Mouse (Mus musculus): ENCODE data around the gene Pus3. TPM values are rescaled to one million over a fixed set of nuclear protein-coding genes. Genes with fewer than 3 reads are reported as not detected.

Gene Pus3
- polyA plus RNA-seq, 1 experiment from 2014 or later: 20.9 TPM

DNA sequence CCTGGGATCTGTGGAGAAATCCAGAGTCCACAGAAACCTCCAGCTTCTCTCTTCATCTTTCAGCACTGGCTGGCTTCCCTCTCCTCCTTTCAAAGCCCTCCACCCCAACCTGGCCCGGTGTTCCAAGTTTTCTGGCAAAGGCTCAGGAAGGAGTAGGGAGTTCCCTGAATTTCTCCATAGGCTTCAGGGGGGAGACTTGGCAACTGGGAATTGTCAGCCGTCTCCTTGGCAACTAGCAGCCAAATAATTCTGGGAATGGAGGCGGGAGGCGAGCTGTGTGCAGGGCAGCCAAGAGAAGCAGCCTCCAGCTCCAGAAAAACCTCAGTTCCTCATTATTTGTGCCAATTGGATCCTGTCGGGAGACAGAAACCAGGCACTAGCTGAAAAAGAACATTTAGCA, 34.9 kb upstream of the Pus3 start:
- peak; percentile 69; the same call in 1 of the 2 replicates for ATAC-seq (ENCODE audit: insufficient read depth, low FRiP score, low TSS enrichment)
- 32% methylated on average over 5 of the region's 5 CpGs for WGBS

GRCm38 (mm10) chr9:35523941-35524411, 34.4 kb upstream of the Pus3 start:
- no peak overlapping the region for H3K4me3 ChIP-seq (ENCODE audit: low read depth, low read length)
- H3K27ac ChIP-seq (ENCODE audit: low read depth, low read length): no peak overlapping the region
- DNase-seq (ENCODE audit: low spot score): peak; percentile 72
- no peaks in the 10 kb centered on the region for H3K27me3 ChIP-seq (ENCODE audit: control insufficient read depth, insufficient read depth, low read length)
- H3K4me1 ChIP-seq (ENCODE audit: control insufficient read depth, insufficient read depth, low read length): peaks cover 8% of the 10 kb centered on the region; the same call in 1 of the 2 replicates
- peak; percentile 85 for ATAC-seq (ENCODE audit: insufficient read depth, low FRiP score, low TSS enrichment)
- H3K36me3 ChIP-seq (ENCODE audit: control insufficient read depth, insufficient read depth, low read length): no peaks in the 10 kb centered on the region
- WGBS: 28% methylated on average over 7 of the region's 7 CpGs
- H3K9me3 ChIP-seq (ENCODE audit: control insufficient read depth, low read length): no peaks in the 10 kb centered on the region
- H3K4me2 ChIP-seq (ENCODE audit: low read depth): no peak overlapping the region
- no peak overlapping the region for H3K9ac ChIP-seq (ENCODE audit: low read length)

More for the DNA sequence above, 34.9 kb upstream of the Pus3 start:
- Histone ChIP-seq H3K9me3 (ENCODE audit: control insufficient read depth, low read length) (no peaks in the 10 kb centered on the region), H3K4me1 (ENCODE audit: control insufficient read depth, insufficient read depth, low read length) (peaks cover 8% of the 10 kb centered on the region; the same call in 1 of the 2 replicates), H3K36me3 (ENCODE audit: control insufficient read depth, insufficient read depth, low read length) (no peaks in the 10 kb centered on the region), H3K27ac (ENCODE audit: low read depth, low read length) (no peak overlapping the region), H3K9ac (ENCODE audit: low read length) (no peak overlapping the region), H3K4me2 (ENCODE audit: low read depth) (no peak overlapping the region), H3K4me3 (ENCODE audit: low read depth, low read length) (no peak overlapping the region), H3K27me3 (ENCODE audit: control insufficient read depth, insufficient read depth, low read length) (no peaks in the 10 kb centered on the region)
- peak; percentile 56 for DNase-seq (ENCODE audit: low spot score)

- no peak overlapping the region for H3K4me2 ChIP-seq (ENCODE audit: low read depth)
- H3K9ac ChIP-seq (ENCODE audit: low read length): no peak overlapping the region
- no peak overlapping the region for H3K27ac ChIP-seq (ENCODE audit: low read depth, low read length)
- H3K36me3 ChIP-seq (ENCODE audit: control insufficient read depth, insufficient read depth, low read length): no peaks in the 10 kb centered on the region
- 61% methylated on average over 3 of the region's 3 CpGs for WGBS
- ATAC-seq (ENCODE audit: insufficient read depth, low FRiP score, low TSS enrichment) (no peak), DNase-seq (ENCODE audit: low spot score) (no peak)
- no peak overlapping the region for H3K4me3 ChIP-seq (ENCODE audit: low read depth, low read length)
- H3K9me3 ChIP-seq (ENCODE audit: control insufficient read depth, low read length): no peaks in the 10 kb centered on the region
- peaks cover under 1% of the 10 kb centered on the region; the same call in 1 of the 2 replicates for H3K4me1 ChIP-seq (ENCODE audit: control insufficient read depth, insufficient read depth, low read length)
- H3K27me3 ChIP-seq (ENCODE audit: control insufficient read depth, insufficient read depth, low read length): no peaks in the 10 kb centered on the region
Observed at GRCm38 (mm10) chr9:35529141-35529540, 29.3 kb upstream of the Pus3 start.

GRCm38 (mm10) chr9:35529796-35530195, 28.6 kb upstream of the Pus3 start:
- WGBS: 43% methylated on average over 1 of the region's 1 CpGs
- DNase-seq (ENCODE audit: low spot score): peak; percentile 43
- no peak for ATAC-seq (ENCODE audit: insufficient read depth, low FRiP score, low TSS enrichment)

DNA sequence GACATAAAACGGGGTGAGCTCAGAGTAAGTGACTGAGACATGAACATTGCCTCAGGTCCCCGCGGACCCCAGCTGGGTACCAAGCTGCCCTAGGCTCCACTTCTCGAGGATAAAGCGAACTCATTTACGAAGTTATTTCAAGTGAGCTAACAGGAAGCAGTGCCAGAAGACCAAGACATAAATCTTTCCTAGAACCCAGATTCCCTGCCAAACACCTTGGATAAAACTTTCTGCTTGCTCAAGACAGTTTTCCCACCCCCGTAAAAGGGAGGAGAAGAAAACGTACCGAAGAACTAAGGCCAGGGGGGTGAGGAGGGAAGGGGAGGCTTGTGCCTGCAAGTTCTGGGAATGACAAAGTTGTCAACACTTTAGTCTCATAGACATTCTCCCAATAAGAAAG, 25.1 kb upstream of the Pus3 start:
- Histone ChIP-seq H3K27me3 (ENCODE audit: control insufficient read depth, insufficient read depth, low read length) (no peaks in the 10 kb centered on the region), H3K4me1 (ENCODE audit: control insufficient read depth, insufficient read depth, low read length) (no peaks in the 10 kb centered on the region), H3K4me3 (ENCODE audit: low read depth, low read length) (no peak overlapping the region), H3K27ac (ENCODE audit: low read depth, low read length) (no peak overlapping the region), H3K9me3 (ENCODE audit: control insufficient read depth, low read length) (no peaks in the 10 kb centered on the region), H3K36me3 (ENCODE audit: control insufficient read depth, insufficient read depth, low read length) (no peaks in the 10 kb centered on the region), H3K4me2 (ENCODE audit: low read depth) (no peak overlapping the region), H3K9ac (ENCODE audit: low read length) (no peak overlapping the region)
- DNase-seq (ENCODE audit: low spot score) (no peak), ATAC-seq (ENCODE audit: insufficient read depth, low FRiP score, low TSS enrichment) (no peak)
- 66% methylated on average over 9 of the region's 9 CpGs for WGBS

More at GRCm38 (mm10) chr9:35529796-35530195, 28.6 kb upstream of the Pus3 start:
- Histone ChIP-seq H3K4me3 (ENCODE audit: low read depth, low read length) (no peak overlapping the region), H3K27me3 (ENCODE audit: control insufficient read depth, insufficient read depth, low read length) (no peaks in the 10 kb centered on the region), H3K4me1 (ENCODE audit: control insufficient read depth, insufficient read depth, low read length) (no peaks in the 10 kb centered on the region), H3K27ac (ENCODE audit: low read depth, low read length) (no peak overlapping the region), H3K9me3 (ENCODE audit: control insufficient read depth, low read length) (no peaks in the 10 kb centered on the region), H3K36me3 (ENCODE audit: control insufficient read depth, insufficient read depth, low read length) (no peaks in the 10 kb centered on the region), H3K9ac (ENCODE audit: low read length) (no peak overlapping the region), H3K4me2 (ENCODE audit: low read depth) (no peak overlapping the region)

GRCm38 (mm10) chr9:35535110-35535509, 23.3 kb upstream of the Pus3 start:
- H3K36me3 ChIP-seq (ENCODE audit: control insufficient read depth, insufficient read depth, low read length): no peaks in the 10 kb centered on the region
- H3K9me3 ChIP-seq (ENCODE audit: control insufficient read depth, low read length): no peaks in the 10 kb centered on the region
- H3K27ac ChIP-seq (ENCODE audit: low read depth, low read length): no peak overlapping the region
- 15% methylated on average over 2 of the region's 2 CpGs for WGBS
- H3K4me2 ChIP-seq (ENCODE audit: low read depth): no peak overlapping the region
- peak; percentile 77 for DNase-seq (ENCODE audit: low spot score)
- H3K4me3 ChIP-seq (ENCODE audit: low read depth, low read length): no peak overlapping the region
- H3K9ac ChIP-seq (ENCODE audit: low read length): no peak overlapping the region
- H3K27me3 ChIP-seq (ENCODE audit: control insufficient read depth, insufficient read depth, low read length): no peaks in the 10 kb centered on the region
- H3K4me1 ChIP-seq (ENCODE audit: control insufficient read depth, insufficient read depth, low read length): no peaks in the 10 kb centered on the region
- ATAC-seq (ENCODE audit: insufficient read depth, low FRiP score, low TSS enrichment): peak; percentile 86

DNA sequence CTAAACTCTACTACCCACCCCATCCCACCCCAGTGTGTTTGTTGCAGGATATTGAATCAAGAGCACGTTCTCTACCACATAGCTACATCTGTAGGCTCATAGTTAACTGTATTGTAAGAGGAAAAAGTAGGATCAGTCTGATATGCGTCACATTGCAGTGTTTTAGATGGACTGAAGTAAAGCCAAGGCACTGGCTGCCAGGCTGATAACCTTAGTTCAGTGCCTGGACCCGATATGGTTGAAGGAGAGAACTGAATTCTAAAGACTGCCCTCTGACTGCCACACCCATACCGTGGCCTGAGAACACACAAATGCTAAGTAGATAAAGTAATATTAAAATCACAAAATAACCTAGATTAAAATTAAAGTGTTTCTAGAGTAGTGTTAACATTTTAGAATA, 22.5 kb upstream of the Pus3 start:
- no peak overlapping the region for H3K4me2 ChIP-seq (ENCODE audit: low read depth)
- no peak overlapping the region for H3K27ac ChIP-seq (ENCODE audit: low read depth, low read length)
- WGBS: 87% methylated on average over 4 of the region's 4 CpGs
- no peaks in the 10 kb centered on the region for H3K36me3 ChIP-seq (ENCODE audit: control insufficient read depth, insufficient read depth, low read length)
- no peak for DNase-seq (ENCODE audit: low spot score)
- no peak overlapping the region for H3K4me3 ChIP-seq (ENCODE audit: low read depth, low read length)
- no peaks in the 10 kb centered on the region for H3K4me1 ChIP-seq (ENCODE audit: control insufficient read depth, insufficient read depth, low read length)
- no peaks in the 10 kb centered on the region for H3K9me3 ChIP-seq (ENCODE audit: control insufficient read depth, low read length)
- no peak overlapping the region for H3K9ac ChIP-seq (ENCODE audit: low read length)
- ATAC-seq (ENCODE audit: insufficient read depth, low FRiP score, low TSS enrichment): no peak
- no peaks in the 10 kb centered on the region for H3K27me3 ChIP-seq (ENCODE audit: control insufficient read depth, insufficient read depth, low read length)

GRCm38 (mm10) chr9:35539001-35539750, 19.2 kb upstream of the Pus3 start:
- 84% methylated on average over 13 of the region's 13 CpGs for WGBS
- Histone ChIP-seq H3K4me2 (ENCODE audit: low read depth) (no peak overlapping the region), H3K4me1 (ENCODE audit: control insufficient read depth, insufficient read depth, low read length) (no peaks in the 10 kb centered on the region), H3K27ac (ENCODE audit: low read depth, low read length) (no peak overlapping the region), H3K4me3 (ENCODE audit: low read depth, low read length) (no peak overlapping the region), H3K27me3 (ENCODE audit: control insufficient read depth, insufficient read depth, low read length) (no peaks in the 10 kb centered on the region), H3K9ac (ENCODE audit: low read length) (no peak overlapping the region), H3K36me3 (ENCODE audit: control insufficient read depth, insufficient read depth, low read length) (no peaks in the 10 kb centered on the region), H3K9me3 (ENCODE audit: control insufficient read depth, low read length) (no peaks in the 10 kb centered on the region)
- DNase-seq (ENCODE audit: low spot score): no peak
- ATAC-seq (ENCODE audit: insufficient read depth, low FRiP score, low TSS enrichment): no peak

- Histone ChIP-seq H3K9ac (ENCODE audit: low read length) (no peak overlapping the region), H3K4me3 (ENCODE audit: low read depth, low read length) (no peak overlapping the region), H3K9me3 (ENCODE audit: control insufficient read depth, low read length) (no peaks in the 10 kb centered on the region), H3K27me3 (ENCODE audit: control insufficient read depth, insufficient read depth, low read length) (no peaks in the 10 kb centered on the region), H3K36me3 (ENCODE audit: control insufficient read depth, insufficient read depth, low read length) (no peaks in the 10 kb centered on the region), H3K4me2 (ENCODE audit: low read depth) (no peak overlapping the region), H3K27ac (ENCODE audit: low read depth, low read length) (no peak overlapping the region), H3K4me1 (ENCODE audit: control insufficient read depth, insufficient read depth, low read length) (no peaks in the 10 kb centered on the region)
- WGBS: 90% methylated on average over 5 of the region's 5 CpGs
- DNase-seq (ENCODE audit: low spot score) (no peak), ATAC-seq (ENCODE audit: insufficient read depth, low FRiP score, low TSS enrichment) (no peak)
Observed at GRCm38 (mm10) chr9:35541024-35541423, 17.4 kb upstream of the Pus3 start.

Data from neural tube, embryonic 11.5 days (tissue).